Mouse (Mus musculus): ENCODE measurements around the gene Gm20481. TPM values are rescaled to one million over a fixed set of nuclear protein-coding genes. Genes with fewer than 3 reads are reported as not detected.

The Gm20481 gene
- polyA plus RNA-seq, 1 experiment from 2014 or later: not detected

GRCm38 (mm10) chr17:35016791-35017705 lies 47.3 kb downstream of the Gm20481 start:
- ATAC-seq (ENCODE audit: low FRiP score): no peak
- Histone ChIP-seq H3K4me2 (replicated peaks) (no peak overlapping the region), H3K4me3 (replicated peaks; ENCODE audit: low read length) (no peak overlapping the region), H3K4me1 (replicated peaks; ENCODE audit: control insufficient read depth, insufficient read depth, low read length) (no peaks in the 10 kb centered on the region), H3K36me3 (replicated peaks; ENCODE audit: control insufficient read depth, insufficient read depth) (peaks cover 49% of the 10 kb centered on the region), H3K27me3 (ENCODE audit: control insufficient read depth, insufficient read depth, low read length) (no peaks in the 10 kb centered on the region), H3K27ac (no peak overlapping the region), H3K9ac (no peak overlapping the region), H3K9me3 (ENCODE audit: control insufficient read depth, low read length) (no peaks in the 10 kb centered on the region)
- no peak for DNase-seq (ENCODE audit: low spot score)
- 81% methylated on average over 10 of the region's 10 CpGs for WGBS

- no peaks in the 10 kb centered on the region for H3K4me1 ChIP-seq (replicated peaks; ENCODE audit: control insufficient read depth, insufficient read depth, low read length)
- no peak for ATAC-seq (ENCODE audit: low FRiP score)
- H3K4me3 ChIP-seq (replicated peaks; ENCODE audit: low read length): no peak overlapping the region
- H3K9ac ChIP-seq: no peak overlapping the region
- H3K36me3 ChIP-seq (replicated peaks; ENCODE audit: control insufficient read depth, insufficient read depth): peaks cover 43% of the 10 kb centered on the region
- no peaks in the 10 kb centered on the region for H3K9me3 ChIP-seq (ENCODE audit: control insufficient read depth, low read length)
- 69% methylated on average over 14 of the region's 14 CpGs for WGBS
- no peak overlapping the region for H3K4me2 ChIP-seq (replicated peaks)
- DNase-seq (ENCODE audit: low spot score): no peak
- no peak overlapping the region for H3K27ac ChIP-seq
- no peaks in the 10 kb centered on the region for H3K27me3 ChIP-seq (ENCODE audit: control insufficient read depth, insufficient read depth, low read length)
Observed at GRCm38 (mm10) chr17:35017706-35018030, 48.0 kb downstream of the Gm20481 start.

GRCm38 (mm10) chr17:35018171-35018570 lies 48.5 kb downstream of the Gm20481 start:
- Histone ChIP-seq H3K9me3 (ENCODE audit: control insufficient read depth, low read length) (no peaks in the 10 kb centered on the region), H3K4me2 (replicated peaks) (no peak overlapping the region), H3K4me3 (replicated peaks; ENCODE audit: low read length) (no peak overlapping the region), H3K9ac (no peak overlapping the region), H3K27me3 (ENCODE audit: control insufficient read depth, insufficient read depth, low read length) (no peaks in the 10 kb centered on the region), H3K4me1 (replicated peaks; ENCODE audit: control insufficient read depth, insufficient read depth, low read length) (no peaks in the 10 kb centered on the region), H3K27ac (no peak overlapping the region), H3K36me3 (replicated peaks; ENCODE audit: control insufficient read depth, insufficient read depth) (peaks cover 38% of the 10 kb centered on the region)
- WGBS: 89% methylated on average over 3 of the region's 3 CpGs
- DNase-seq (ENCODE audit: low spot score) (no peak), ATAC-seq (ENCODE audit: low FRiP score) (no peak)

GRCm38 (mm10) chr17:35019894-35020293 lies 50.2 kb downstream of the Gm20481 start:
- no peak overlapping the region for H3K4me3 ChIP-seq (replicated peaks; ENCODE audit: low read length)
- H3K36me3 ChIP-seq (replicated peaks; ENCODE audit: control insufficient read depth, insufficient read depth): peaks cover 20% of the 10 kb centered on the region
- 74% methylated on average over 11 of the region's 11 CpGs for WGBS
- no peak overlapping the region for H3K27ac ChIP-seq
- no peaks in the 10 kb centered on the region for H3K9me3 ChIP-seq (ENCODE audit: control insufficient read depth, low read length)
- DNase-seq (ENCODE audit: low spot score): no peak
- no peak overlapping the region for H3K9ac ChIP-seq
- no peak for ATAC-seq (ENCODE audit: low FRiP score)
- H3K4me2 ChIP-seq (replicated peaks): no peak overlapping the region
- no peaks in the 10 kb centered on the region for H3K4me1 ChIP-seq (replicated peaks; ENCODE audit: control insufficient read depth, insufficient read depth, low read length)
- H3K27me3 ChIP-seq (ENCODE audit: control insufficient read depth, insufficient read depth, low read length): no peaks in the 10 kb centered on the region

GRCm38 (mm10) chr17:35020551-35020950 lies 50.8 kb downstream of the Gm20481 start:
- Histone ChIP-seq H3K9ac (no peak overlapping the region), H3K27me3 (ENCODE audit: control insufficient read depth, insufficient read depth, low read length) (no peaks in the 10 kb centered on the region), H3K9me3 (ENCODE audit: control insufficient read depth, low read length) (no peaks in the 10 kb centered on the region), H3K4me3 (replicated peaks; ENCODE audit: low read length) (no peak overlapping the region), H3K36me3 (replicated peaks; ENCODE audit: control insufficient read depth, insufficient read depth) (peaks cover 14% of the 10 kb centered on the region), H3K4me2 (replicated peaks) (no peak overlapping the region), H3K27ac (no peak overlapping the region), H3K4me1 (replicated peaks; ENCODE audit: control insufficient read depth, insufficient read depth, low read length) (no peaks in the 10 kb centered on the region)
- WGBS: 90% methylated on average over 8 of the region's 8 CpGs
- DNase-seq (ENCODE audit: low spot score) (no peak), ATAC-seq (ENCODE audit: low FRiP score) (no peak)

- no peak overlapping the region for H3K9ac ChIP-seq
- no peak overlapping the region for H3K4me3 ChIP-seq (replicated peaks; ENCODE audit: low read length)
- H3K36me3 ChIP-seq (replicated peaks; ENCODE audit: control insufficient read depth, insufficient read depth): peaks cover 6% of the 10 kb centered on the region
- H3K27me3 ChIP-seq (ENCODE audit: control insufficient read depth, insufficient read depth, low read length): no peaks in the 10 kb centered on the region
- H3K4me2 ChIP-seq (replicated peaks): peak overlapping the region; percentile 27; the same call in 1 of the 2 replicates
- H3K27ac ChIP-seq: no peak overlapping the region
- DNase-seq (ENCODE audit: low spot score) (peak; percentile 75), ATAC-seq (ENCODE audit: low FRiP score) (peak; percentile 58)
- H3K9me3 ChIP-seq (ENCODE audit: control insufficient read depth, low read length): no peaks in the 10 kb centered on the region
- no peaks in the 10 kb centered on the region for H3K4me1 ChIP-seq (replicated peaks; ENCODE audit: control insufficient read depth, insufficient read depth, low read length)
- 6% methylated on average over 17 of the region's 17 CpGs for WGBS
Observed at GRCm38 (mm10) chr17:35021163-35021808, 51.6 kb downstream of the Gm20481 start.

Other genes with a start within 250 kb of the Gm20481 start
- 0.22 TPM in 1 of 2 replicates, not detected in the other for gene C4b, start 226.0 kb upstream of the Gm20481 start, polyA plus RNA-seq (2014; fragmentation: Nextera tagmentation; extraction: Ambion mirVana)
- not detected in 2 replicates for gene Cyp21a1, start 165.4 kb upstream of the Gm20481 start, polyA plus RNA-seq (2014; fragmentation: Nextera tagmentation; extraction: Ambion mirVana)
- 25.9 and 28.8 TPM in 2 replicates for gene Stk19, start 133.0 kb upstream of the Gm20481 start, polyA plus RNA-seq (2014; fragmentation: Nextera tagmentation; extraction: Ambion mirVana)
- gene Dxo, start 132.9 kb upstream of the Gm20481 start, polyA plus RNA-seq (2014; fragmentation: Nextera tagmentation; extraction: Ambion mirVana): 54.4 and 61.9 TPM in 2 replicates
- gene Skiv2l, start 119.7 kb upstream of the Gm20481 start, polyA plus RNA-seq (2014; fragmentation: Nextera tagmentation; extraction: Ambion mirVana): 49.6 and 51.2 TPM in 2 replicates
- gene Nelfe, start 119.5 kb upstream of the Gm20481 start, polyA plus RNA-seq (2014; fragmentation: Nextera tagmentation; extraction: Ambion mirVana): 73.7 and 74.0 TPM in 2 replicates
- gene Cfb, start 107.4 kb upstream of the Gm20481 start, polyA plus RNA-seq (2014; fragmentation: Nextera tagmentation; extraction: Ambion mirVana): 2.2 and 2.3 TPM in 2 replicates
- 3.0 and 3.3 TPM in 2 replicates for gene Zbtb12, start 90.4 kb upstream of the Gm20481 start, polyA plus RNA-seq (2014; fragmentation: Nextera tagmentation; extraction: Ambion mirVana)
- gene Gm20547, start 87.9 kb upstream of the Gm20481 start, polyA plus RNA-seq (2014; fragmentation: Nextera tagmentation; extraction: Ambion mirVana): not detected in 2 replicates
- 1.2 and 1.8 TPM in 2 replicates for gene C2, start 71.6 kb upstream of the Gm20481 start, polyA plus RNA-seq (2014; fragmentation: Nextera tagmentation; extraction: Ambion mirVana)
- 72.6 and 82.1 TPM in 2 replicates for gene Ehmt2, start 71.4 kb upstream of the Gm20481 start, polyA plus RNA-seq (2014; fragmentation: Nextera tagmentation; extraction: Ambion mirVana)
- gene Slc44a4, start 55.4 kb upstream of the Gm20481 start, polyA plus RNA-seq (2014; fragmentation: Nextera tagmentation; extraction: Ambion mirVana): 0.11 and 0.12 TPM in 2 replicates
- gene Neu1, start 38.7 kb upstream of the Gm20481 start, polyA plus RNA-seq (2014; fragmentation: Nextera tagmentation; extraction: Ambion mirVana): 26.9 and 27.2 TPM in 2 replicates
- gene Hspa1b, start 10.7 kb upstream of the Gm20481 start, polyA plus RNA-seq (2014; fragmentation: Nextera tagmentation; extraction: Ambion mirVana): 0.34 and 0.56 TPM in 2 replicates
- 7.5 and 11.6 TPM in 2 replicates for gene Hspa1a, start 2.2 kb downstream of the Gm20481 start, polyA plus RNA-seq (2014; fragmentation: Nextera tagmentation; extraction: Ambion mirVana)
- 1.9 TPM in 2 replicates for gene Hspa1l, start 2.8 kb downstream of the Gm20481 start, polyA plus RNA-seq (2014; fragmentation: Nextera tagmentation; extraction: Ambion mirVana)
- gene Lsm2, start 11.9 kb downstream of the Gm20481 start, polyA plus RNA-seq (2014; fragmentation: Nextera tagmentation; extraction: Ambion mirVana): 92.9 and 97.8 TPM in 2 replicates
- gene Vars, start 31.1 kb downstream of the Gm20481 start, polyA plus RNA-seq (2014; fragmentation: Nextera tagmentation; extraction: Ambion mirVana): 51.0 and 51.6 TPM in 2 replicates
- 0.13 and 0.16 TPM in 2 replicates for gene Vwa7, start 46.7 kb downstream of the Gm20481 start, polyA plus RNA-seq (2014; fragmentation: Nextera tagmentation; extraction: Ambion mirVana)
- gene Sapcd1, start 58.1 kb downstream of the Gm20481 start, polyA plus RNA-seq (2014; fragmentation: Nextera tagmentation; extraction: Ambion mirVana): 1.4 and 1.7 TPM in 2 replicates
- gene Msh5, start 76.8 kb downstream of the Gm20481 start, polyA plus RNA-seq (2014; fragmentation: Nextera tagmentation; extraction: Ambion mirVana): 1.5 and 2.4 TPM in 2 replicates
- 23.8 and 24.7 TPM in 2 replicates for gene Clic1, start 80.1 kb downstream of the Gm20481 start, polyA plus RNA-seq (2014; fragmentation: Nextera tagmentation; extraction: Ambion mirVana)
- 295 and 328 TPM in 2 replicates for gene Ddah2, start 89.1 kb downstream of the Gm20481 start, polyA plus RNA-seq (2014; fragmentation: Nextera tagmentation; extraction: Ambion mirVana)
- not detected in 2 replicates for gene Ly6g6c, start 95.5 kb downstream of the Gm20481 start, polyA plus RNA-seq (2014; fragmentation: Nextera tagmentation; extraction: Ambion mirVana)
- gene Mpig6b, start 96.3 kb downstream of the Gm20481 start, polyA plus RNA-seq (2014; fragmentation: Nextera tagmentation; extraction: Ambion mirVana): 0.21 and 0.42 TPM in 2 replicates
- gene Ly6g6e, start 107.0 kb downstream of the Gm20481 start, polyA plus RNA-seq (2014; fragmentation: Nextera tagmentation; extraction: Ambion mirVana): not detected in 2 replicates
- 0.82 and 0.94 TPM in 2 replicates for gene Ly6g6d, start 108.2 kb downstream of the Gm20481 start, polyA plus RNA-seq (2014; fragmentation: Nextera tagmentation; extraction: Ambion mirVana)
- 0.23 TPM in 1 of 2 replicates, not detected in the other for gene Ly6g6f, start 115.7 kb downstream of the Gm20481 start, polyA plus RNA-seq (2014; fragmentation: Nextera tagmentation; extraction: Ambion mirVana)
- 86.8 and 89.1 TPM in 2 replicates for gene Abhd16a, start 119.4 kb downstream of the Gm20481 start, polyA plus RNA-seq (2014; fragmentation: Nextera tagmentation; extraction: Ambion mirVana)
- not detected in 2 replicates for gene Ly6g5c, start 138.4 kb downstream of the Gm20481 start, polyA plus RNA-seq (2014; fragmentation: Nextera tagmentation; extraction: Ambion mirVana)
- 0.44 and 1.0 TPM in 2 replicates for gene Ly6g5b, start 145.5 kb downstream of the Gm20481 start, polyA plus RNA-seq (2014; fragmentation: Nextera tagmentation; extraction: Ambion mirVana)
- 21.9 and 22.0 TPM in 2 replicates for gene Gpank1, start 151.5 kb downstream of the Gm20481 start, polyA plus RNA-seq (2014; fragmentation: Nextera tagmentation; extraction: Ambion mirVana)
- gene Csnk2b, start 152.1 kb downstream of the Gm20481 start, polyA plus RNA-seq (2014; fragmentation: Nextera tagmentation; extraction: Ambion mirVana): 321 and 339 TPM in 2 replicates
- gene D17H6S53E, start 156.5 kb downstream of the Gm20481 start, polyA plus RNA-seq (2014; fragmentation: Nextera tagmentation; extraction: Ambion mirVana): 6.0 and 6.2 TPM in 2 replicates
- 0.39 TPM in 1 of 2 replicates, not detected in the other for gene Apom, start 162.1 kb downstream of the Gm20481 start, polyA plus RNA-seq (2014; fragmentation: Nextera tagmentation; extraction: Ambion mirVana)
- 90.2 and 98.2 TPM in 2 replicates for gene Bag6, start 165.3 kb downstream of the Gm20481 start, polyA plus RNA-seq (2014; fragmentation: Nextera tagmentation; extraction: Ambion mirVana)
- 152 and 168 TPM in 2 replicates for gene Prrc2a, start 195.0 kb downstream of the Gm20481 start, polyA plus RNA-seq (2014; fragmentation: Nextera tagmentation; extraction: Ambion mirVana)
- gene Aif1, start 206.2 kb downstream of the Gm20481 start, polyA plus RNA-seq (2014; fragmentation: Nextera tagmentation; extraction: Ambion mirVana): 7.8 and 8.7 TPM in 2 replicates
- 8.2 and 13.3 TPM in 2 replicates for gene Lst1, start 218.5 kb downstream of the Gm20481 start, polyA plus RNA-seq (2014; fragmentation: Nextera tagmentation; extraction: Ambion mirVana)
- gene Ltb, start 224.5 kb downstream of the Gm20481 start, polyA plus RNA-seq (2014; fragmentation: Nextera tagmentation; extraction: Ambion mirVana): 0.29 and 0.39 TPM in 2 replicates
- not detected in 2 replicates for gene Tnf, start 232.1 kb downstream of the Gm20481 start, polyA plus RNA-seq (2014; fragmentation: Nextera tagmentation; extraction: Ambion mirVana)
- 0.23 and 0.55 TPM in 2 replicates for gene Lta, start 235.4 kb downstream of the Gm20481 start, polyA plus RNA-seq (2014; fragmentation: Nextera tagmentation; extraction: Ambion mirVana)

All from hindbrain, embryonic 14.5 days (tissue).